Mouse (Mus musculus): ENCODE data around the gene Gm10330. TPM values are rescaled to one million over a fixed set of nuclear protein-coding genes. Genes with fewer than 3 reads are reported as not detected.

Gm10330 gene
- total RNA-seq (2023), result not detected

DNA sequence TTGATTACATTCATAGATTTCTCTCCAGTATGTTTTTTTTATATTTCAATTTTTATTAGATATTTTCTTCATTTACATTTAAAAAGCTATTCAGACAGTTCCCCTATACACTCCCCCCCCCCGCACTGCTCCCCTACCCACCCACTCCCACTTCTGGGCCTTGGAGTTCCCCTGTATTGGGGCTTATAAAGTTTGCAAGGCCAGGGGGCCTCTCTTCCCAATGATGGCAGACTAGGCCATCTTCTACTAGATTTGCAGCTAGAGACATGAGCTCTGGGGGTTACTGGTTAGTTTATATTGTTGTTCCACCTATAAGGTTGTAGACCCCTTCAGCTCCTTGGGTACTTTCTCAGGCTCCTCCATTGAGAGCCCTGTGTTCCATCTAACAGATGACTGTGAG lies at the start of gene Gm10330:
TSS of gene Gm10330 (minus strand) at position 101 of the 400 bp plus-strand sequence.

Measured in CD8-positive naive resting alpha-beta T cell, adult 57 days (primary cell).